Mouse (Mus musculus) intestine, embryonic 16.5 days (tissue): ENCODE results near the gene Adra1d. TPM values are rescaled to one million over a fixed set of nuclear protein-coding genes. Genes with fewer than 3 reads are reported as not detected.
A peak's percentile ranks its signal among the peaks of the same experiment; 100 is the strongest.

Source experiments
- ATAC-seq: fragments of 200-750 bp; cut with Nextera tagmentation; 2 replicates; pipeline ENCODE4 v1.8.0; 2017; ENCODE audit warnings: moderate TSS enrichment, moderate library complexity
- H3K27ac ChIP-seq: fragments of 300-500 bp; sonication (generic); 2 replicates; pipeline ENCODE4 v1.5.1; 2014; ENCODE audit warnings: mild to moderate bottlenecking, low read length
- H3K27me3 ChIP-seq: fragments of 300-500 bp; sonication (generic); replicated peaks from 2 replicates; pipeline ENCODE4 v1.6.1; 2014; ENCODE audit warnings: low read length, control low read depth, mixed read lengths; ENCODE audit not compliant: control insufficient read depth, insufficient read depth
- H3K36me3 ChIP-seq: fragments of 300-500 bp; sonication (generic); 2 replicates; pipeline ENCODE4 v1.6.1; 2014; ENCODE audit warnings: low read length, control low read depth; ENCODE audit not compliant: control insufficient read depth, insufficient read depth
- H3K4me1 ChIP-seq: fragments of 300-500 bp; sonication (generic); 2 replicates; pipeline ENCODE4 v1.6.1; 2014; ENCODE audit warnings: low read length, control low read depth, mixed read lengths; ENCODE audit not compliant: control insufficient read depth, insufficient read depth
- H3K4me2 ChIP-seq: fragments of 300-500 bp; sonication (generic); 2 replicates; pipeline ENCODE4 v1.6.1; 2014; ENCODE audit warnings: low read depth, low read length, control low read depth
- H3K4me3 ChIP-seq: fragments of 300-500 bp; sonication (generic); 2 replicates; pipeline ENCODE4 v1.5.1; 2014; ENCODE audit warnings: mild to moderate bottlenecking, low read length
- H3K9ac ChIP-seq: fragments of 300-500 bp; sonication (generic); 2 replicates; pipeline ENCODE4 v1.6.1; 2014; ENCODE audit warnings: low read depth, low read length
- H3K9me3 ChIP-seq: fragments of 300-500 bp; sonication (generic); 2 replicates; pipeline ENCODE4 v1.6.1; 2016; ENCODE audit warnings: low read length, control low read depth; ENCODE audit not compliant: control insufficient read depth
- WGBS: fragments of 180-500 bp; shearing (Covaris S2); extraction: QIAGEN DNeasy Blood & Tissue Kit; methylation state at CpG from one replicate; pipeline ENCODE4 v1.1.7; 2014; 5-methylcytosine and 5-hydroxymethylcytosine counted together
- polyA plus RNA-seq: library from polyadenylated mRNA; unstranded; fragments of >200 nt; fragmentation: Nextera tagmentation; extraction: Ambion mirVana; gene quantifications from 2 replicates; pipeline ENCODE4 v1.2.1, GENCODE M21; 2015

Adra1d gene
- polyA plus RNA-seq, 1 experiment from 2014 or later: 0.28 TPM

DNA sequence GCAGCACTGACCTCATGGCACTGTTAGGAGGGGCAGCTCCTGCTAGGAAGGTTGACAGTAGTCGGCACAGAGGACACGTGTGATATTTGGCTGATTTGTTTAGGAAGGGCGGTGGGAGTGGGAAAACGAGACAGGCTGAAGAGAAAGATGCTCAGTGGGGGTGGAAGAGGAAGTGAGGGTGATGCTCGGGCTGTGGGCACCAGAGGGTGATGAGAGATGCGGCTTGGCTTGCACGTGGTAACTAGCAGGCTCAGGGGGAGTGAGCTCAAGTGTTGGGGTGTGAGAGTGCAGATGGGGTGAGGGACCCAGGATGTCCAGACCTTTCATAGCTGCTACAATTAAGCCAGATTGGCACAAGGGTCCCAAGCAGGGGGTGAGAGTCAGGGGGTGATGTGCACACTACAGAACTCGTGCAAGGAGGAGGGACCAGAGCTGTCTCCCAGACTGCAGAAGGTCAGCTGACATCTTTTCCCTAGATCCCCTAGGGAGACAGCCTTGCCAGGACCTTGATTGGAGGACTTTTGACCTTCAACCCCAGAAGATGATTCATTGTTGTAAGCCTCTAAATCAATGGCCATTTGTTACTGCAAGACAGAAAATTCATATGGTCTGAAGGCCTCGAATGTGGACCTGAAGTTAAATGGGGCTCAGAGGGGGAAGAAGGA, 9.2 kb downstream of the Adra1d start:
- WGBS: 19% methylated on average over 9 of the region's 9 CpGs
- Histone ChIP-seq H3K9me3 (no peaks in the 10 kb centered on the region), H3K9ac (no peak overlapping the region), H3K27ac (no peak overlapping the region), H3K4me1 (no peaks in the 10 kb centered on the region), H3K36me3 (no peaks in the 10 kb centered on the region), H3K4me2 (no peak overlapping the region), H3K27me3 (peaks cover 16% of the 10 kb centered on the region), H3K4me3 (no peak overlapping the region)
- ATAC-seq: no peak

DNA sequence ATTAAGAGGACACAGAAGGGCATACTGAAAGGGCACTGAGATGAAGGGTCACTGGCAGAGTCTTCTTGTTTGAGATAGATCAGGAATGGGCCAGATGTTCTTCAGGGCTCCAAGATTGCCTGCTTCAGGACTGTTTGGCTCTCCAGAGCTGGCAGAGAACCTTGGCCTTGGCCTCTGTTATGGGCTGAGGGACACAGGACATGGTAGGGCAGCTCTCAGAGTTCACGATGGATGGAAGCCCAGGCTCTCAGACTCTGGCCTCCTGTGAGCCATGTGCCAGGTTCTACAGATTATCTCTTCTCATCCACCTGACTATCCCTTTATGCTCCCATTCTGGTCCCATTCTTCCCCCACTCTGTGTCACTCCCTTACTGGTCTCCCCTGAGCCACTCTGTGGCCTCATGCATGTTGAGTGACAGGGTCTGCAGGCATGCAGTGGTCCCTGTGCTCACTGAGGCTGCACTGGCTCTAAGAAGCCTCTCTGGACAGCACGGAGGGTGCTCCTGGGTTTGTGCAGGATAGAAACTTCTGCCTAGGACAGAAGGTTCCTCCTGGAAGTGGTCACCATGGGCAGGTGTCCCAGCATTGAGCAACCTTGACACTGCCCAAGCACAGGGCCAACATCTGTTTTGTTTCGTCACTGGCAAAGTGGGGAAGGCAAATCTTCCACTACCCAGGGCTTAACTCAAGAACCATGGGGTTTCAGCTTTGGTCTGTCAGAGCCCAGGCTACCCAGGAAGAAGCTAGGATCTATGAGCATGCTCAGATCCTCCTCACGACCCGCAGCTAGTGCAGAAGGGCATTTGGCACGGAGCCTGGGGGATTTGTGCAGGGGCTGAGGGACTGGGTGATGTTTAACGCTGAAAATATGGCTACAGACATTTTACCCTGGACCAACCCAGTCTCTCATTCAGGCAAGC, 10.1 kb downstream of the Adra1d start:
- Histone ChIP-seq H3K9ac (no peak overlapping the region), H3K4me3 (no peak overlapping the region), H3K27me3 (peaks cover 25% of the 10 kb centered on the region), H3K4me1 (no peaks in the 10 kb centered on the region), H3K4me2 (no peak overlapping the region), H3K27ac (no peak overlapping the region), H3K36me3 (no peaks in the 10 kb centered on the region), H3K9me3 (no peaks in the 10 kb centered on the region)
- no peak for ATAC-seq
- 60% methylated on average over 7 of the region's 7 CpGs for WGBS

- Histone ChIP-seq H3K4me2 (no peak overlapping the region), H3K27me3 (peaks cover 31% of the 10 kb centered on the region), H3K9me3 (no peaks in the 10 kb centered on the region), H3K27ac (no peak overlapping the region), H3K4me1 (peaks cover 9% of the 10 kb centered on the region), H3K9ac (no peak overlapping the region), H3K4me3 (no peak overlapping the region), H3K36me3 (no peaks in the 10 kb centered on the region)
- ATAC-seq: no peak
- WGBS: 60% methylated on average over 2 of the region's 2 CpGs
Observed at GRCm38 (mm10) chr2:131550906-131551305, 11.2 kb downstream of the Adra1d start.

DNA sequence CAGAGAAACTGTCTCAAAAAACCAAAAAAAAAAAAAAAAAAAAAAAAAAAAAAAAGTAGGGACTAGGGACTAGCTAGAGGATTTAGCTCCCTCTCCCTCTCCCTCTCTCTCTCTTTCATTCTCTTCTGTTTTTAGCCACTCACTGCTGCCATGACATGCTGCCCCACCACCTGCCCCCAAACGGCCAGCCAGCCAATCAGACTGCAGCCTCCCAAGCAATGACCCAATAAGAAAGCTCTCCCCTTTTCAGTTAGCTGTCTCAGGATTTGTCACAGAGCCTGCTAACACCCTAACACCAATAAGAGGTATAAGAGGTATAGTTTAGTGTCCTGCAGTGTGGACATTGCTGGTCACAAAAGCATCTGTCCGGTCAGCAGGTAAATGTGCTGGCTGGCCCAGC, 11.6 kb downstream of the Adra1d start:
- H3K9me3 ChIP-seq: no peaks in the 10 kb centered on the region
- no peaks in the 10 kb centered on the region for H3K36me3 ChIP-seq
- H3K9ac ChIP-seq: no peak overlapping the region
- peaks cover 11% of the 10 kb centered on the region for H3K4me1 ChIP-seq
- WGBS: 66% methylated on average over 2 of the region's 2 CpGs
- H3K27ac ChIP-seq: no peak overlapping the region
- H3K4me3 ChIP-seq: no peak overlapping the region
- no peak for ATAC-seq
- H3K4me2 ChIP-seq: no peak overlapping the region
- H3K27me3 ChIP-seq: peaks cover 35% of the 10 kb centered on the region

- H3K27me3 ChIP-seq: peaks cover 33% of the 10 kb centered on the region
- no peak overlapping the region for H3K27ac ChIP-seq
- no peaks in the 10 kb centered on the region for H3K9me3 ChIP-seq
- WGBS: 81% methylated on average over 5 of the region's 5 CpGs
- no peak overlapping the region for H3K9ac ChIP-seq
- no peak overlapping the region for H3K4me3 ChIP-seq
- no peak overlapping the region for H3K4me2 ChIP-seq
- no peak for ATAC-seq
- peaks cover 11% of the 10 kb centered on the region for H3K4me1 ChIP-seq
- H3K36me3 ChIP-seq: no peaks in the 10 kb centered on the region
Observed at GRCm38 (mm10) chr2:131549090-131549489, 13.0 kb downstream of the Adra1d start.

DNA sequence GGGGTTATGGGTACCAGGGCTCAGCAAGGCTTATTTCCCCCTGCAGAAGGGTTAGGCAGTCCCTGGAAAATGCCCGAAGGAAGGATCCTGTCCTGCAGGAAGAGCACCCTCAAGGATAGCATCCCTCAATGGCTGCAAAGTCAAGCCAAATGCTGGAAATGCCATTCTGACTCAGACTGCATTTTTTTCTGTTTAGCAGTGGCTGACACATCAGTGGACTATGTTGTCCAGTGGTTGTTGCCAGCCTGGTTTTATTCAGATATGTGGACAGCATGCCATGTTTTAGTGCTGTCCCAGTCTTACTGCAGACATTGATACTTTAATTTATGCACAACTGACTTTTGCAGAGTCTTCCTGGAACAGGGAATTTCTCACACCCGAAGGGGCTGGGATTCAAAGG, 13.8 kb downstream of the Adra1d start:
- peaks cover 32% of the 10 kb centered on the region for H3K27me3 ChIP-seq
- no peak overlapping the region for H3K9ac ChIP-seq
- no peak overlapping the region for H3K4me2 ChIP-seq
- H3K36me3 ChIP-seq: no peaks in the 10 kb centered on the region
- WGBS: 68% methylated on average over 2 of the region's 2 CpGs
- no peak for ATAC-seq
- H3K27ac ChIP-seq: no peak overlapping the region
- no peaks in the 10 kb centered on the region for H3K9me3 ChIP-seq
- no peak overlapping the region for H3K4me3 ChIP-seq
- peaks cover 11% of the 10 kb centered on the region for H3K4me1 ChIP-seq

DNA sequence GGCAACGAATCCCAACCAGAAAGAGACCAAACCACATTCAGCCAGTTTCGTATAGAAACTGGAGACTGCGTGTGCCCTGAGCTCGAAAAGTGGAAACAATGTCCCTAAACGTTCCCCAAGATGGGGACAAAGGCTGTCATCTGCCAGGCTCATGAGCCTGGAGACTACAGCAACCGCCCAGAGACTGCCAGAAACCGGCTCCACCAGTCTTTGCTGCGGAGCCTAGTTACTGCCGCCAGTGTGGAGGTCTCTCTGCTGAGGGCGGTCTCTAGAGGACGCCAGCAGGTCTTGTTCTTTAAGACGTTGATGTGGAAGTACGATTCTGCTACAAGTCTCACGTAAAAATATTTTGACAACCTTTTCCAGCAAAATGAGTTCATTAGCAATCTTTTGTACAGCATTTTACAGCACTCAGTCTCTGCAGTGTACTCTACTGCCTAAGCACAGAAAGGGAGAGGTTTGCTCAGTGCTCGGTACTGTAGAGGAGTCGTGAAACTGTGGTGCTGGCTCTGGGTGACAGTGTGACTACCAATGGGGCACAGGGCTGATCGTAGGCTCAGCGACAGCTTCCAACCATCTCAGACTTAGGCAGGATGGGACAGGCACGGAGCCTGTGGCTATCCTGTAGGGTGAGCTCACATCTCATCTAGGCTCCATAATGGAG, 15.2 kb downstream of the Adra1d start:
- peak; percentile 62; the same call in 1 of the 2 replicates for ATAC-seq
- peak overlapping the region; percentile 87 for H3K4me2 ChIP-seq
- H3K9ac ChIP-seq: no peak overlapping the region
- H3K27ac ChIP-seq: no peak overlapping the region
- H3K4me1 ChIP-seq: peaks cover 11% of the 10 kb centered on the region
- 11% methylated on average over 19 of the region's 19 CpGs for WGBS
- H3K36me3 ChIP-seq: no peaks in the 10 kb centered on the region
- peaks cover 32% of the 10 kb centered on the region for H3K27me3 ChIP-seq
- no peaks in the 10 kb centered on the region for H3K9me3 ChIP-seq
- H3K4me3 ChIP-seq: 0 out of 2 replicates have a peak overlapping the region, but pooled peaks have one; percentile 49

GRCm38 (mm10) chr2:131546308-131546700, 15.8 kb downstream of the Adra1d start:
- Histone ChIP-seq H3K4me2 (peak overlapping the region; percentile 87), H3K27ac (no peak overlapping the region), H3K27me3 (peaks cover 32% of the 10 kb centered on the region), H3K4me1 (peaks cover 11% of the 10 kb centered on the region), H3K9me3 (no peaks in the 10 kb centered on the region), H3K36me3 (no peaks in the 10 kb centered on the region), H3K9ac (peak overlapping the region; percentile 54), H3K4me3 (peak overlapping the region; percentile 49)
- ATAC-seq: peak; percentile 11; the same call in 1 of the 2 replicates
- 4% methylated on average over 27 of the region's 27 CpGs for WGBS
